In the genomic region with DNA sequence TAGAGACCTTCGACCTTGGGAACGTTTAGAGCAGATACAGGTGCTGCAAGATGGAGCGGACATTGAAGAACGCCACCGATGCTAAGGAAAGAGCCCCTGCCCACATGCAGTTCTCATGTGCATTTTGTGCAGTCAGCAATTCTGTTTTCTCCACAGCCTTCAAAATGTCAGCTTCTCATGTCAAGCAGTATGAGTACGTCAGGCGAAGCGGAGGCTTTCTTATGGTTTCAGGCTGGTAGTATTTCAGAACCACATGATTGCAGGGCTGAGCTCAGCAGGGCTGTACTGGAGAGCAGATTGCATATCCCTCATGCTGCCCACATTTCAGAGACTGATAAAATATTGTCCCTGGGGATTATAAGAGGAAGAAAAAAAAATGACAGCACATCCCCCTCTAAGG, we compare ENCODE assay signal across 15 mouse cellular contexts. TPM values are rescaled to one million over a fixed set of nuclear protein-coding genes. Genes with fewer than 3 reads are reported as not detected.
A peak's percentile ranks its signal among the peaks of the same experiment; 100 is the strongest.
DNase-seq lines count a peak whose midpoint lies in the region; ATAC-seq and TF ChIP-seq lines count a peak whose summit lies in the region.
"Had no signal": no experiment of that assay in that cellular context is flagged by ENCODE, and none has a peak within 500 bp of the region (broad histone marks: within the 10 kb centered on the region; RNA-seq: fewer than 3 reads in every experiment).

No protein-coding gene starts in this region.

- peak; percentile 19; the same call in 1 of the 2 replicates for ATAC-seq in midbrain, embryonic 13.5 days
- peak; percentile 83 for ATAC-seq in forebrain, postnatal 0 days
- ATAC-seq in midbrain, embryonic 15.5 days (replicated peaks) = peak; percentile 57
- ATAC-seq in activated CD4-positive, CD25-positive, alpha-beta regulatory T cell, adult 4 months = no peak

- H3K9ac ChIP-seq in midbrain, embryonic 13.5 days (replicated peaks) = no peak overlapping the region
- H3K9ac ChIP-seq in forebrain, postnatal 0 days = peak overlapping the region; percentile 18; the same call in 1 of the 2 replicates
- H3K9ac ChIP-seq in midbrain, embryonic 15.5 days = no peak overlapping the region
- H3K9ac ChIP-seq: liver, embryonic 14.5 days had no signal

- H3K4me1 ChIP-seq in midbrain, embryonic 13.5 days (replicated peaks) = peaks cover 22% of the 10 kb centered on the region
- H3K4me1 ChIP-seq in midbrain, embryonic 10.5 days = peaks cover 22% of the 10 kb centered on the region
- H3K4me1 ChIP-seq in forebrain, postnatal 0 days (ENCODE audit: insufficient read depth) = peaks cover 17% of the 10 kb centered on the region
- H3K4me1 ChIP-seq in midbrain, embryonic 15.5 days = peaks cover 12% of the 10 kb centered on the region

- no peak overlapping the region; the same call in 1 of the 2 replicates for H3K27ac ChIP-seq in midbrain, embryonic 13.5 days
- no peak overlapping the region for H3K27ac ChIP-seq in midbrain, embryonic 10.5 days (replicated peaks)
- no peak overlapping the region for H3K27ac ChIP-seq in forebrain, postnatal 0 days (ENCODE audit: low read depth, low read length)
- peak overlapping the region; percentile 10; the same call in 1 of the 2 replicates for H3K27ac ChIP-seq in midbrain, embryonic 15.5 days
- H3K27ac ChIP-seq: heart, embryonic 13.5 days; liver, embryonic 14.5 days had no signal

- H3K9me3 ChIP-seq in midbrain, embryonic 13.5 days = no peaks in the 10 kb centered on the region
- H3K9me3 ChIP-seq in midbrain, embryonic 10.5 days (replicated peaks) = no peaks in the 10 kb centered on the region
- H3K9me3 ChIP-seq in forebrain, postnatal 0 days (ENCODE audit: low read length) = no peaks in the 10 kb centered on the region
- H3K9me3 ChIP-seq in midbrain, embryonic 15.5 days = no peaks in the 10 kb centered on the region
- H3K9me3 ChIP-seq: G1E had no signal

- no peaks in the 10 kb centered on the region for H3K36me3 ChIP-seq in midbrain, embryonic 13.5 days
- H3K36me3 ChIP-seq in midbrain, embryonic 10.5 days = no peaks in the 10 kb centered on the region
- H3K36me3 ChIP-seq in forebrain, postnatal 0 days (ENCODE audit: insufficient read depth) = no peaks in the 10 kb centered on the region
- H3K36me3 ChIP-seq in midbrain, embryonic 15.5 days (replicated peaks) = no peaks in the 10 kb centered on the region
- H3K36me3 ChIP-seq: G1E had no signal

- DNase-seq in midbrain, embryonic 10.5 days (ENCODE audit: low spot score) = no peak
- DNase-seq in brain, adult 2 months (ENCODE audit: low read depth, low spot score) = peak; percentile 33
- peak; percentile 38 for DNase-seq in forebrain, postnatal 0 days
- no peak for DNase-seq in testis, postnatal 10 days (ENCODE audit: low spot score)
- no peak for DNase-seq in layer of hippocampus, postnatal 10 days (ENCODE audit: low spot score in 2 of 2)
- DNase-seq: adrenal gland, adult 8-10 months; cerebellum, adult 18-20 months; kidney, adult 11 months had no signal

- H3K27me3 ChIP-seq in midbrain, embryonic 13.5 days = no peaks in the 10 kb centered on the region
- H3K27me3 ChIP-seq in midbrain, embryonic 10.5 days (ENCODE audit: low read depth, poor library complexity, severe bottlenecking) = no peaks in the 10 kb centered on the region
- H3K27me3 ChIP-seq in forebrain, postnatal 0 days (ENCODE audit: insufficient read depth, low read length) = no peaks in the 10 kb centered on the region
- no peaks in the 10 kb centered on the region for H3K27me3 ChIP-seq in midbrain, embryonic 15.5 days (replicated peaks)
- H3K27me3 ChIP-seq: heart, embryonic 13.5 days had no signal

- H3K4me3 ChIP-seq in midbrain, embryonic 13.5 days (replicated peaks) = no peak overlapping the region
- no peak overlapping the region for H3K4me3 ChIP-seq in midbrain, embryonic 10.5 days
- H3K4me3 ChIP-seq in forebrain, postnatal 0 days (ENCODE audit: low read depth, low read length) = no peak overlapping the region
- no peak overlapping the region for H3K4me3 ChIP-seq in midbrain, embryonic 15.5 days
- H3K4me3 ChIP-seq: erythroblast, embryonic 14.5 days had no signal

- H3K4me2 ChIP-seq in midbrain, embryonic 13.5 days (replicated peaks) = no peak overlapping the region
- no peak overlapping the region for H3K4me2 ChIP-seq in forebrain, postnatal 0 days (ENCODE audit: low read depth)
- H3K4me2 ChIP-seq in midbrain, embryonic 15.5 days = no peak overlapping the region

- 77% methylated on average over 8 of the region's 8 CpGs for WGBS in midbrain, embryonic 13.5 days
- 88% methylated on average over 8 of the region's 8 CpGs for WGBS in midbrain, embryonic 10.5 days
- WGBS in forebrain, postnatal 0 days = 75% methylated on average over 8 of the region's 8 CpGs
- WGBS in midbrain, embryonic 15.5 days = 83% methylated on average over 8 of the region's 8 CpGs

- TF ChIP-seq CTCF in forebrain, postnatal 0 days (IDR thresholded peaks at IDR 0.05; ENCODE audit: low read depth) = no peak

RNA-seq across cellular contexts. Expression of gene Ankrd44, which starts 19.9 kb away (rescaled TPM):
- polyA plus RNA-seq in midbrain, embryonic 13.5 days (2015; fragmentation: Nextera tagmentation; extraction: Ambion mirVana) = 19.7 and 22.2 TPM in 2 replicates
- polyA plus RNA-seq in midbrain, embryonic 10.5 days (2016; fragmentation: Nextera tagmentation; extraction: Ambion mirVana) = 7.8 and 10.8 TPM in 2 replicates
- 47.2 and 88.1 TPM in 2 replicates for total RNA-seq in forebrain, postnatal 0 days (2014; rRNA removed)
- 7.2 and 12.8 TPM in 2 replicates for polyA plus RNA-seq in forebrain, postnatal 0 days (2015; fragmentation: Nextera tagmentation; extraction: Ambion mirVana)
- polyA plus RNA-seq in midbrain, embryonic 15.5 days (2015; fragmentation: Nextera tagmentation; extraction: Ambion mirVana) = 29.6 and 32.3 TPM in 2 replicates
- 100 to 1,000 TPM; 157 to 185 TPM for polyA plus RNA-seq in activated CD4-positive, CD25-positive, alpha-beta regulatory T cell, adult 4 months (2017; shearing (Covaris generic))
- 10 to 100 TPM; 37.8 to 38.1 TPM for total RNA-seq in layer of hippocampus, postnatal 10 days (2021)

Comparison
In these comparisons a context has a peak if more than half of its experiments do, and no peak if none do; other contexts are left out.
1. DNase-seq: peak in brain, adult 2 months (single experiment) and forebrain, postnatal 0 days (single experiment); none in midbrain, embryonic 10.5 days (single experiment), testis, postnatal 10 days (single experiment) and layer of hippocampus, postnatal 10 days (0 of 2).